Mouse (Mus musculus) embryonic stem cell, embryonic (primary cell): Measurements from ENCODE around the gene Set.

Source experiments
- CTCF ChIA-PET, 4 experiments: fragments of 300-600 bp in 2 of 4; fragments of 350-600 bp in 2 of 4; sonication (Branson Sonifier 250); formaldehyde crosslinking; loops; one replicate each; lab custom pipeline; 2022; ENCODE audit warnings: inconsistent platforms in 2 of 4; lab: Charles Lee
- POLR2A ChIA-PET, 4 experiments: fragments of 300-600 bp in 2 of 4; fragments of 350-600 bp in 2 of 4; sonication (Branson Sonifier 250); formaldehyde crosslinking; loops; one replicate each; lab custom pipeline; 2022; ENCODE audit warnings: antibody characterized with exemption in 4 of 4, inconsistent platforms in 1 of 4; lab: Charles Lee

Gene Set

GRCm38 (mm10) chr2:30067962-30068361 is 10.8 kb downstream of the Set start:
- ChIA-PET CTCF (interaction anchor here in 2 of 4 experiments (0.5 to 1.5 kb wide), 2 partner anchors 9 to 97 kb away, joined by 6 to 7 read pairs; partner anchors contain the start of gene Pkn3 (in 1 of the 2)), POLR2A (interaction anchor here in 3 of 4 experiments (0.5 to 3.7 kb wide), 12 partner anchors 8 to 104 kb away, joined by 3 to 16 read pairs (median 5); partner anchors contain the start of genes Pkn3 (in 1 of the 3), Set (in 1 of the 3) and Wdr34 (in 1 of the 3))

GRCm38 (mm10) chr2:30072875-30073274 is 15.7 kb downstream of the Set start:
- CTCF ChIA-PET = interaction anchor here in 1 of 4 experiments (0.9 kb wide), 1 partner anchor 30 kb away, joined by 3 read pairs; no protein-coding TSS in a partner anchor
- POLR2A ChIA-PET = interaction anchor here (0.5 to 4.8 kb wide), 36 partner anchors 7 to 580 kb away, joined by 3 to 67 read pairs (median 5); partner anchors contain the start of genes Wdr34 (in 3 of the 4), Set (in 2 of the 4), Kyat1 (in 1 of the 4) and Spout1 (in 1 of the 4)

GRCm38 (mm10) chr2:30073285-30073684 is 16.1 kb downstream of the Set start:
- ChIA-PET POLR2A (interaction anchor here (0.5 to 4.8 kb wide), 39 partner anchors 8 to 252 kb away, joined by 3 to 67 read pairs (median 5); partner anchors contain the start of genes Wdr34 (in 3 of the 4), Set (in 2 of the 4), Kyat1 (in 1 of the 4) and Spout1 (in 1 of the 4)), CTCF (interaction anchor here in 2 of 4 experiments (0.6 to 0.9 kb wide), 2 partner anchors 30 to 44 kb away, joined by 3 to 6 read pairs; no protein-coding TSS in a partner anchor)

GRCm38 (mm10) chr2:30075625-30076024 is 18.4 kb downstream of the Set start:
- ChIA-PET POLR2A (interaction anchor here in 3 of 4 experiments (0.7 to 4.8 kb wide), 14 partner anchors 9 to 343 kb away, joined by 3 to 67 read pairs (median 8); partner anchors contain the start of genes Set (in 1 of the 3) and Wdr34 (in 1 of the 3)), CTCF (no interaction called here)

GRCm38 (mm10) chr2:30076439-30076838 is 19.3 kb downstream of the Set start:
- ChIA-PET CTCF (interaction anchor here in 1 of 4 experiments (0.7 to 1.5 kb wide), 2 partner anchors 317 to 370 kb away, joined by 3 to 4 read pairs; partner anchors contain the start of gene Gm13547), POLR2A (interaction anchor here (0.6 to 4.8 kb wide), 14 partner anchors 12 to 259 kb away, joined by 3 to 67 read pairs (median 6); partner anchors contain the start of genes Set (in 1 of the 4) and Wdr34 (in 1 of the 4))

GRCm38 (mm10) chr2:30076959-30077358 is 19.8 kb downstream of the Set start:
- POLR2A ChIA-PET = interaction anchor here (0.5 to 5.4 kb wide), 29 partner anchors 9 to 308 kb away, joined by 3 to 52 read pairs (median 4); partner anchors contain the start of genes Zdhhc12 (in 2 of the 4), Endog (in 1 of the 4), Set (in 1 of the 4) and Tbc1d13 (in 1 of the 4)
- CTCF ChIA-PET = interaction anchor here (0.6 to 3.8 kb wide), 32 partner anchors 9 to 706 kb away, joined by 3 to 23 read pairs (median 3); partner anchors contain the start of genes Zdhhc12 (in 2 of the 4), Endog (in 1 of the 4), Gm13547 (in 1 of the 4) and Set (in 1 of the 4)

- ChIA-PET POLR2A (interaction anchor here (0.5 to 5.4 kb wide), 39 partner anchors 9 to 315 kb away, joined by 3 to 52 read pairs (median 4); partner anchors contain the start of genes Tbc1d13 (in 2 of the 4), Zdhhc12 (in 2 of the 4), Dolpp1 (in 1 of the 4) and Endog (in 1 of the 4)), CTCF (interaction anchor here (0.5 to 3.8 kb wide), 33 partner anchors 9 to 705 kb away, joined by 3 to 23 read pairs (median 3); partner anchors contain the start of genes Zdhhc12 (in 2 of the 4), Endog (in 1 of the 4), Gm13547 (in 1 of the 4) and Set (in 1 of the 4))
These were observed 20.5 kb downstream of the Set start, which contains the start of gene Pkn3 for GRCm38 (mm10) chr2:30077502-30078348. Pkn3 (plus strand) TSS chr2:30077684.

- ChIA-PET POLR2A (interaction anchor here (0.5 to 5.4 kb wide), 30 partner anchors 9 to 314 kb away, joined by 3 to 52 read pairs (median 4); partner anchors contain the start of genes Tbc1d13 (in 2 of the 4), Dolpp1 (in 1 of the 4), Wdr34 (in 1 of the 4) and Zdhhc12 (in 1 of the 4)), CTCF (interaction anchor here (0.9 to 3.8 kb wide), 9 partner anchors 9 to 117 kb away, joined by 3 to 23 read pairs (median 3); partner anchors contain the start of gene Zdhhc12 (in 2 of the 4))
These were observed 21.2 kb downstream of the Set start for GRCm38 (mm10) chr2:30078349-30078712.

- POLR2A ChIA-PET = interaction anchor here (0.5 to 5.4 kb wide), 39 partner anchors 8 to 314 kb away, joined by 3 to 52 read pairs (median 5); partner anchors contain the start of genes Tbc1d13 (in 2 of the 4), Wdr34 (in 2 of the 4), Dolpp1 (in 1 of the 4) and Miga2 (in 1 of the 4)
- CTCF ChIA-PET = interaction anchor here in 3 of 4 experiments (0.9 to 3.8 kb wide), 11 partner anchors 9 to 156 kb away, joined by 3 to 23 read pairs (median 3); partner anchors contain the start of gene Zdhhc12 (in 1 of the 3)
These were observed 21.6 kb downstream of the Set start for GRCm38 (mm10) chr2:30078760-30079159.

GRCm38 (mm10) chr2:30080181-30080800 is 23.1 kb downstream of the Set start:
- CTCF ChIA-PET = interaction anchor here (0.8 to 3.8 kb wide), 11 partner anchors 7 to 854 kb away, joined by 3 to 23 read pairs (median 5); partner anchors contain the start of genes Zdhhc12 (in 2 of the 4) and Spout1 (in 1 of the 4)
- POLR2A ChIA-PET = interaction anchor here (0.6 to 5.4 kb wide), 33 partner anchors 8 to 284 kb away, joined by 3 to 52 read pairs (median 6); partner anchors contain the start of genes Tbc1d13 (in 2 of the 4), Wdr34 (in 2 of the 4), Zdhhc12 (in 2 of the 4) and Miga2 (in 1 of the 4)

- ChIA-PET CTCF (interaction anchor here in 3 of 4 experiments (0.7 to 1.7 kb wide), 3 partner anchors 54 to 78 kb away, joined by 4 to 5 read pairs (median 5); no protein-coding TSS in a partner anchor), POLR2A (interaction anchor here in 3 of 4 experiments (0.5 to 4.2 kb wide), 28 partner anchors 10 to 333 kb away, joined by 3 to 18 read pairs (median 4); partner anchors contain the start of genes Zdhhc12 (in 3 of the 3), Tbc1d13 (in 2 of the 3), Endog (in 1 of the 3) and Sptan1 (in 1 of the 3))
These were observed 26.9 kb downstream of the Set start for GRCm38 (mm10) chr2:30084113-30084512.

- ChIA-PET POLR2A (interaction anchor here in 3 of 4 experiments (0.5 to 4.2 kb wide), 28 partner anchors 9 to 1851 kb away, joined by 3 to 18 read pairs (median 4); partner anchors contain the start of genes Zdhhc12 (in 3 of the 3), Tbc1d13 (in 2 of the 3), Endog (in 1 of the 3) and Sptan1 (in 1 of the 3)), CTCF (interaction anchor here in 3 of 4 experiments (0.7 to 1.7 kb wide), 3 partner anchors 53 to 77 kb away, joined by 4 to 5 read pairs (median 5); no protein-coding TSS in a partner anchor)
These were observed 27.5 kb downstream of the Set start for GRCm38 (mm10) chr2:30084632-30085031.

- CTCF ChIA-PET = interaction anchor here in 3 of 4 experiments (0.6 to 2.4 kb wide), 5 partner anchors 9 to 199 kb away, joined by 3 to 17 read pairs (median 5); partner anchors contain the start of gene Pkn3 (in 2 of the 3)
- POLR2A ChIA-PET = interaction anchor here (0.7 to 5.3 kb wide), 15 partner anchors 8 to 197 kb away, joined by 3 to 26 read pairs (median 4); partner anchors contain the start of gene Tbc1d13 (in 1 of the 4)
These were observed 30.1 kb downstream of the Set start for GRCm38 (mm10) chr2:30087310-30087709.

GRCm38 (mm10) chr2:30091521-30091920 is 34.3 kb downstream of the Set start:
- CTCF ChIA-PET = interaction anchor here in 1 of 4 experiments (1.1 kb wide), 2 partner anchors 14 kb away, joined by 3 to 4 read pairs; partner anchors contain the start of gene Pkn3
- POLR2A ChIA-PET = interaction anchor here in 2 of 4 experiments (0.7 to 2.9 kb wide), 13 partner anchors 9 to 201 kb away, joined by 3 to 12 read pairs (median 4); partner anchors contain the start of genes Endog (in 1 of the 2), Tbc1d13 (in 1 of the 2) and Wdr34 (in 1 of the 2)

GRCm38 (mm10) chr2:30092280-30092918 is 35.2 kb downstream of the Set start:
- ChIA-PET POLR2A (interaction anchor here in 3 of 4 experiments (0.5 to 2.2 kb wide), 24 partner anchors 9 to 202 kb away, joined by 3 to 12 read pairs (median 4); partner anchors contain the start of genes Wdr34 (in 2 of the 3), Endog (in 1 of the 3), Kyat1 (in 1 of the 3) and Phyhd1 (in 1 of the 3)), CTCF (interaction anchor here in 3 of 4 experiments (0.8 to 1.2 kb wide), 4 partner anchors 14 to 69 kb away, joined by 3 to 4 read pairs (median 3); partner anchors contain the start of gene Pkn3 (in 2 of the 3))
